Mouse (Mus musculus): Measurements from ENCODE around the gene Prom1. TPM values are rescaled to one million over a fixed set of nuclear protein-coding genes. Genes with fewer than 3 reads are reported as not detected.

Gene Prom1
- 143 TPM for polyA plus RNA-seq (2014; fragmentation: Illumina TruSeq; extraction: RNeasy Lipid Tissue Mini Kit (QIAGEN cat#74804); ENCODE audit: low replicate concordance)

GRCm38 (mm10) chr5:44101231-44102110, at the start of gene Prom1:
Gene Prom1 (minus strand): TSS chr5:44102032.

GRCm38 (mm10) chr5:43981620-43982019, 120.2 kb downstream of the Prom1 start, which contains the start of gene Fgfbp1:
Gene Fgfbp1 (minus strand): TSS chr5:43981779.

Other genes with a start within 250 kb of the Prom1 start
- gene Cd38, start 233.5 kb downstream of the Prom1 start, polyA plus RNA-seq (2014; fragmentation: Illumina TruSeq; extraction: RNeasy Lipid Tissue Mini Kit (QIAGEN cat#74804); ENCODE audit: low replicate concordance): 145 TPM
- gene Gm7879, start 188.9 kb downstream of the Prom1 start, polyA plus RNA-seq (2014; fragmentation: Illumina TruSeq; extraction: RNeasy Lipid Tissue Mini Kit (QIAGEN cat#74804); ENCODE audit: low replicate concordance): 1.5 TPM
- gene Fgfbp1, start 120.3 kb downstream of the Prom1 start, polyA plus RNA-seq (2014; fragmentation: Illumina TruSeq; extraction: RNeasy Lipid Tissue Mini Kit (QIAGEN cat#74804); ENCODE audit: low replicate concordance): 10.1 TPM
- gene Tapt1, start 124.6 kb upstream of the Prom1 start, polyA plus RNA-seq (2014; fragmentation: Illumina TruSeq; extraction: RNeasy Lipid Tissue Mini Kit (QIAGEN cat#74804); ENCODE audit: low replicate concordance): 62.1 TPM